Mouse (Mus musculus) ES-E14 (cell line): ENCODE data around the gene Ttll13.

Source experiments
- CHD2 ChIP-seq: IDR thresholded peaks from 2 replicates; pipeline ENCODE4 v1.6.1; 2014; ENCODE audit warnings: mild to moderate bottlenecking, low read depth, low read length, inconsistent platforms
- HCFC1 ChIP-seq: IDR thresholded peaks from 2 replicates; pipeline ENCODE4 v1.6.1; 2012; ENCODE audit warnings: low read length, inconsistent platforms, borderline replicate concordance; ENCODE audit not compliant: insufficient read depth
- MAFK ChIP-seq: IDR thresholded peaks from 2 replicates; pipeline ENCODE4 v1.6.1; 2014; ENCODE audit warnings: mild to moderate bottlenecking, low read depth, low read length, inconsistent platforms; ENCODE audit not compliant: insufficient read depth
- ZC3H11A ChIP-seq: IDR thresholded peaks from 2 replicates; pipeline ENCODE4 v1.6.1; 2012; ENCODE audit warnings: low read depth, mild to moderate bottlenecking, inconsistent platforms, low read length, borderline replicate concordance
- ZNF384 ChIP-seq: IDR thresholded peaks from 2 replicates; pipeline ENCODE4 v1.6.1; 2012; ENCODE audit warnings: low read depth, low read length, inconsistent platforms

DNA sequence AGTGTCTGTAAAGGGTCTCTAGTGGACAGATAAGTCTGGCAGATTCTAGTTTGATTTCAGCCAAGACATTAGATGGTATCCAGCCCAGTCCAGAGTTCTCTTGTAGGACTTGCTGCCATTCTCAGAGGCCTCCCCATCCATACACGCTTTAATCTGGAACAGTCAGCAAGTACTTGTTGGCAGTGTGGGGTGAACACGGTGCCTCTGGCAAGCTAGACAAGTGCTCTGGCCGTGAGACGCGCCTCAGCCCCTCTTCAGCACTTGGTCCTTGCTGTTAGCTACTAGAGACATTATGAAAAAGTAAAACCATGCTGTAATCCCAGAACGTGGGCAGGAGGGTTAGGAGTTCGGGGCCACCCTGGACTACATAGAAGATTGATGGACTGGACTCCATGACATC, 32.6 kb upstream of the Ttll13 start:
- TF ChIP-seq CHD2: no peak
- TF ChIP-seq ZNF384: no peak
- no peak for TF ChIP-seq HCFC1
- no peak for TF ChIP-seq ZC3H11A
- no peak for TF ChIP-seq MAFK
